Comparison of ENCODE assay signal across 16 mouse cellular contexts in genomic region chr12:73260339-73260738, GRCm38 (mm10).
"Had no signal": no experiment of that assay in that cellular context is flagged by ENCODE, and none has a peak within 500 bp of the region (broad histone marks: within the 10 kb centered on the region; RNA-seq: fewer than 3 reads in every experiment).

No protein-coding gene starts in this region.

- DNase-seq: cerebellum, adult 8-10 months; cerebellum, adult 9-10 months; cerebellum, adult 9-11 months; cerebellum, postnatal 10 days; cerebellum, postnatal 14 days; cerebellum, postnatal 25 days; cerebellum, postnatal 36 days; embryo, embryonic 11 days; forebrain, postnatal 0 days; gastrocnemius, adult 2 months; gastrocnemius, postnatal 10 days; gastrocnemius, postnatal 14 days; gastrocnemius, postnatal 25 days; gastrocnemius, postnatal 36 days; heart, adult 18-20 months; heart, adult 2 months had no signal
